10 mouse cellular contexts compared by ENCODE assay signal in the genomic region with DNA sequence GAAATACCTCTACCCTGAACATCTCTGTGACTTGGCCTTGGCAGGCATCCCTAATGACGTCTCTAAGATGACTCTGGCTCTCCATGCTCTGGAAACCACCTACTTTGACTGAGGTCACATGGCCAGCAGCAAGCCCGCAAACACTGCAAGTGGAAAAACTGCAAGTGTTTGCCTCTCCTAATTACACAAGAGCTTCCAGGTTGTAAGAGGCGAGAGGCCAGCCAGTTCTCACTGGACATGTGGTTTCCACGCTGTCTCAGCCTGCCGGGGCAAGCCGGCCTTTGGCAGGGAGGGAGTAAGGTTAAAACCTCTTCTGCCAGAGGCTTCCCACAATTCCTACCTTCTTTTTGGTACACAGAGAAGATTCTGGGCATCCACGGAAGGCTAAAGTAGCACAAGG.
DNase-seq lines count a peak whose midpoint lies in the region; ATAC-seq lines count a peak whose summit lies in the region.
"Had no signal": no experiment of that assay in that cellular context is flagged by ENCODE, and none has a peak within 500 bp of the region (broad histone marks: within the 10 kb centered on the region; RNA-seq: fewer than 3 reads in every experiment).

No protein-coding gene starts in this region.

- H3K4me3 ChIP-seq in midbrain, embryonic 10.5 days = no peak overlapping the region
- H3K4me3 ChIP-seq in midbrain, embryonic 16.5 days (ENCODE audit: low read depth, low read length) = no peak overlapping the region
- no peak overlapping the region for H3K4me3 ChIP-seq in stomach, embryonic 16.5 days (replicated peaks; ENCODE audit: low read length)
- H3K4me3 ChIP-seq: embryonic facial prominence, embryonic 15.5 days; lung, embryonic 15.5 days had no signal

- H3K4me2 ChIP-seq in midbrain, embryonic 16.5 days (ENCODE audit: low read length) = no peak overlapping the region
- H3K4me2 ChIP-seq in stomach, embryonic 16.5 days (ENCODE audit: low read depth, low read length) = no peak overlapping the region
- H3K4me2 ChIP-seq: embryonic facial prominence, embryonic 15.5 days; lung, embryonic 15.5 days had no signal

- DNase-seq in midbrain, embryonic 10.5 days (ENCODE audit: low spot score) = no peak
- DNase-seq in gastrocnemius, adult 8-10 months (ENCODE audit: low spot score in 2 of 2) = peak; percentile 56 to 65
- peak; percentile 43 for DNase-seq in large intestine, adult 2 months (ENCODE audit: low read depth, low spot score)
- DNase-seq in right cerebral cortex, postnatal 10 days (ENCODE audit: low spot score in 2 of 2) = no peak
- no peak for DNase-seq in c-Kit-positive CD71-positive TER-119-positive erythroid progenitor cells, embryonic 14.5 days (ENCODE audit: low spot score)
- no peak for DNase-seq in neural tube, embryonic 10.5 days (ENCODE audit: extremely low spot score, low spot score)

- H3K27me3 ChIP-seq in midbrain, embryonic 10.5 days (ENCODE audit: low read depth, poor library complexity, severe bottlenecking) = no peaks in the 10 kb centered on the region
- no peaks in the 10 kb centered on the region; the same call in 1 of the 2 replicates for H3K27me3 ChIP-seq in midbrain, embryonic 16.5 days (ENCODE audit: control insufficient read depth, insufficient read depth, low read depth, low read length)
- H3K27me3 ChIP-seq in stomach, embryonic 16.5 days (ENCODE audit: control insufficient read depth, insufficient read depth, low read length) = no peaks in the 10 kb centered on the region
- H3K27me3 ChIP-seq: embryonic facial prominence, embryonic 15.5 days; lung, embryonic 15.5 days had no signal

- no peaks in the 10 kb centered on the region; the same call in 1 of the 2 replicates for H3K9me3 ChIP-seq in midbrain, embryonic 10.5 days (replicated peaks)
- no peaks in the 10 kb centered on the region for H3K9me3 ChIP-seq in midbrain, embryonic 16.5 days (replicated peaks; ENCODE audit: control insufficient read depth, low read length, poor library complexity, severe bottlenecking)
- no peaks in the 10 kb centered on the region for H3K9me3 ChIP-seq in stomach, embryonic 16.5 days (replicated peaks; ENCODE audit: control insufficient read depth, low read length)
- H3K9me3 ChIP-seq: embryonic facial prominence, embryonic 15.5 days; lung, embryonic 15.5 days had no signal

- H3K27ac ChIP-seq in midbrain, embryonic 10.5 days (replicated peaks) = 0 out of 2 replicates have a peak overlapping the region, but pooled peaks have one; percentile 33
- H3K27ac ChIP-seq in midbrain, embryonic 16.5 days (ENCODE audit: low read length) = no peak overlapping the region
- H3K27ac ChIP-seq in stomach, embryonic 16.5 days (ENCODE audit: low read length) = peak overlapping the region; percentile 19; the same call in 1 of the 2 replicates
- H3K27ac ChIP-seq: embryonic facial prominence, embryonic 15.5 days; lung, embryonic 15.5 days had no signal

- H3K4me1 ChIP-seq in midbrain, embryonic 10.5 days = peaks cover 15% of the 10 kb centered on the region
- H3K4me1 ChIP-seq in midbrain, embryonic 16.5 days (ENCODE audit: control insufficient read depth, insufficient read depth, low read length) = no peaks in the 10 kb centered on the region
- peaks cover 15% of the 10 kb centered on the region for H3K4me1 ChIP-seq in stomach, embryonic 16.5 days (ENCODE audit: control insufficient read depth, insufficient read depth, low read length)

- WGBS in midbrain, embryonic 10.5 days = 85% methylated on average over 7 of the region's 7 CpGs
- WGBS in midbrain, embryonic 16.5 days = 74% methylated on average over 7 of the region's 7 CpGs
- WGBS in large intestine, adult 2 months = 28% methylated on average over 7 of the region's 7 CpGs
- 36% methylated on average over 7 of the region's 7 CpGs for WGBS in stomach, embryonic 16.5 days

- no peaks in the 10 kb centered on the region for H3K36me3 ChIP-seq in midbrain, embryonic 10.5 days
- no peaks in the 10 kb centered on the region for H3K36me3 ChIP-seq in midbrain, embryonic 16.5 days (ENCODE audit: control insufficient read depth, insufficient read depth, low read length)
- H3K36me3 ChIP-seq in stomach, embryonic 16.5 days (ENCODE audit: control insufficient read depth, insufficient read depth, low read length) = no peaks in the 10 kb centered on the region
- H3K36me3 ChIP-seq: embryonic facial prominence, embryonic 15.5 days; lung, embryonic 15.5 days had no signal

- H3K9ac ChIP-seq in midbrain, embryonic 16.5 days (ENCODE audit: low read depth, low read length) = no peak overlapping the region
- no peak overlapping the region for H3K9ac ChIP-seq in stomach, embryonic 16.5 days (ENCODE audit: low read length)
- H3K9ac ChIP-seq: embryonic facial prominence, embryonic 15.5 days; lung, embryonic 15.5 days had no signal

- no peak for ATAC-seq in midbrain, embryonic 16.5 days
- peak; percentile 24; the same call in 1 of the 2 replicates for ATAC-seq in stomach, embryonic 16.5 days (ENCODE audit: insufficient read depth, low FRiP score)

Comparison
In these comparisons a context has a peak if more than half of its experiments do, and no peak if none do; other contexts are left out.
1. DNase-seq: peak in gastrocnemius, adult 8-10 months (2 of 2) and large intestine, adult 2 months (single experiment); none in midbrain, embryonic 10.5 days (single experiment), right cerebral cortex, postnatal 10 days (0 of 2), c-Kit-positive CD71-positive TER-119-positive erythroid progenitor cells, embryonic 14.5 days (single experiment) and neural tube, embryonic 10.5 days (single experiment).